Mouse (Mus musculus) spleen, adult 2 months (tissue): ENCODE results near the gene Aldh3b1. TPM values are rescaled to one million over a fixed set of nuclear protein-coding genes. Genes with fewer than 3 reads are reported as not detected.
A peak's percentile ranks its signal among the peaks of the same experiment; 100 is the strongest.

ENCODE experiments used
- DNase-seq, 2 experiments: peaks; one replicate each; pipeline versions ENCODE4 v3.0.0 to v3.0.0-alpha.2; 2012 to 2021; ENCODE audit warnings: low spot score in 2 of 2, low read depth in 1 of 2
- H3K27ac ChIP-seq: fragments of 200-500 bp; 2 replicates; pipeline ENCODE4 v1.5.1; 2012; ENCODE audit warnings: low read length, inconsistent platforms; ENCODE audit not compliant: insufficient read depth
- H3K27me3 ChIP-seq: fragments of 200-500 bp; 2 replicates; pipeline ENCODE4 v1.6.1; 2012; ENCODE audit warnings: mild to moderate bottlenecking, moderate library complexity, low read length, inconsistent platforms; ENCODE audit not compliant: control insufficient read depth, insufficient read depth
- H3K36me3 ChIP-seq: fragments of 200-500 bp; 2 replicates; pipeline ENCODE4 v1.6.1; 2012; ENCODE audit warnings: mild to moderate bottlenecking, low read length, inconsistent platforms; ENCODE audit not compliant: control insufficient read depth, insufficient read depth
- H3K4me1 ChIP-seq: fragments of 200-500 bp; 2 replicates; pipeline ENCODE4 v1.6.1; 2011; ENCODE audit warnings: inconsistent platforms; ENCODE audit not compliant: control insufficient read depth, insufficient read depth, insufficient read length
- H3K4me3 ChIP-seq: fragments of 200-500 bp; 2 replicates; pipeline ENCODE4 v1.5.1; 2011; ENCODE audit warnings: mild to moderate bottlenecking, inconsistent platforms; ENCODE audit not compliant: insufficient read depth, insufficient read length; ENCODE audit errors: extremely low read depth
- CTCF ChIP-seq: fragments of 200-500 bp; IDR thresholded peaks from 2 replicates; pipeline ENCODE4 v1.5.1; 2011; ENCODE audit warnings: mild to moderate bottlenecking, inconsistent platforms; ENCODE audit not compliant: insufficient read depth, insufficient read length, insufficient replicate concordance; ENCODE audit errors: extremely low read depth
- POLR2A ChIP-seq: fragments of 200-500 bp; IDR thresholded peaks from 2 replicates; pipeline ENCODE4 v1.6.1; 2011; ENCODE audit warnings: low read depth, low read length, inconsistent platforms
- WGBS: fragments of 180-500 bp; shearing (Covaris S2); methylation state at CpG from one replicate; pipeline ENCODE4 v1.1.7; 2018; 5-methylcytosine and 5-hydroxymethylcytosine counted together
- polyA plus RNA-seq: library from polyadenylated mRNA; depleted of rRNA; stranded (reverse); fragments of >200 nt; gene quantifications from 2 replicates; pipeline ENCODE4 v1.2.3, GENCODE M21; 2012

Aldh3b1 gene
- polyA plus RNA-seq, 1 experiment: 24.6 TPM

- WGBS: 93% methylated on average over 3 of the region's 3 CpGs
- Histone ChIP-seq H3K27ac (no peak overlapping the region), H3K36me3 (peaks cover 43% of the 10 kb centered on the region), H3K27me3 (no peaks in the 10 kb centered on the region), H3K4me3 (no peak overlapping the region), H3K4me1 (peaks cover 3% of the 10 kb centered on the region; the same call in 1 of the 2 replicates)
- no peak for DNase-seq
- TF ChIP-seq POLR2A (no peak), CTCF (no peak)
These were observed 34.4 kb downstream of the Aldh3b1 start for GRCm38 (mm10) chr19:3895171-3895631.

- WGBS: 75% methylated on average over 2 of the region's 2 CpGs
- no peak for DNase-seq
- Histone ChIP-seq H3K36me3 (peaks cover 40% of the 10 kb centered on the region), H3K27ac (no peak overlapping the region), H3K27me3 (no peaks in the 10 kb centered on the region), H3K4me3 (no peak overlapping the region), H3K4me1 (peaks cover 3% of the 10 kb centered on the region; the same call in 1 of the 2 replicates)
- TF ChIP-seq CTCF (no peak), POLR2A (no peak)
These were observed 35.3 kb downstream of the Aldh3b1 start for GRCm38 (mm10) chr19:3894294-3894693.

- Histone ChIP-seq H3K4me1 (peaks cover under 1% of the 10 kb centered on the region; the same call in 1 of the 2 replicates), H3K27me3 (no peaks in the 10 kb centered on the region), H3K36me3 (peaks cover 42% of the 10 kb centered on the region), H3K27ac (no peak overlapping the region), H3K4me3 (no peak overlapping the region)
- 91% methylated on average over 4 of the region's 4 CpGs for WGBS
- TF ChIP-seq POLR2A (no peak), CTCF (no peak)
- no peak for DNase-seq
These were observed 36.0 kb downstream of the Aldh3b1 start for GRCm38 (mm10) chr19:3893545-3894116.

GRCm38 (mm10) chr19:3890181-3890580, 39.4 kb downstream of the Aldh3b1 start:
- H3K4me1 ChIP-seq: no peaks in the 10 kb centered on the region
- TF ChIP-seq POLR2A (no peak), CTCF (peak; percentile 53; the same call in 1 of the 2 replicates)
- DNase-seq: peak in 1 of 2 experiments; percentile 27
- WGBS: 60% methylated on average over 8 of the region's 8 CpGs
- no peaks in the 10 kb centered on the region for H3K27me3 ChIP-seq
- H3K4me3 ChIP-seq: no peak overlapping the region
- H3K36me3 ChIP-seq: peaks cover 17% of the 10 kb centered on the region
- H3K27ac ChIP-seq: no peak overlapping the region

GRCm38 (mm10) chr19:3889096-3889495, 40.5 kb downstream of the Aldh3b1 start:
- no peak overlapping the region for H3K27ac ChIP-seq
- 87% methylated on average over 5 of the region's 5 CpGs for WGBS
- TF ChIP-seq CTCF: no peak
- TF ChIP-seq POLR2A: no peak
- no peak for DNase-seq
- no peak overlapping the region for H3K4me3 ChIP-seq
- no peaks in the 10 kb centered on the region for H3K27me3 ChIP-seq
- no peaks in the 10 kb centered on the region for H3K4me1 ChIP-seq
- peaks cover 14% of the 10 kb centered on the region for H3K36me3 ChIP-seq

GRCm38 (mm10) chr19:3884325-3884990, 45.1 kb downstream of the Aldh3b1 start:
- Histone ChIP-seq H3K27ac (no peak overlapping the region), H3K27me3 (no peaks in the 10 kb centered on the region), H3K36me3 (peaks cover 8% of the 10 kb centered on the region), H3K4me3 (no peak overlapping the region), H3K4me1 (no peaks in the 10 kb centered on the region)
- 89% methylated on average over 6 of the region's 6 CpGs for WGBS
- TF ChIP-seq POLR2A (no peak), CTCF (no peak)
- DNase-seq: no peak

- no peak overlapping the region for H3K4me3 ChIP-seq
- no peak overlapping the region for H3K27ac ChIP-seq
- no peaks in the 10 kb centered on the region for H3K27me3 ChIP-seq
- H3K36me3 ChIP-seq: peaks cover 6% of the 10 kb centered on the region
- DNase-seq: no peak
- 59% methylated on average over 4 of the region's 4 CpGs for WGBS
- TF ChIP-seq POLR2A (no peak), CTCF (no peak)
- H3K4me1 ChIP-seq: no peaks in the 10 kb centered on the region
These were observed 47.4 kb downstream of the Aldh3b1 start for GRCm38 (mm10) chr19:3882214-3882613.
